Mouse (Mus musculus): ENCODE data around the gene Cabp1. TPM values are rescaled to one million over a fixed set of nuclear protein-coding genes. Genes with fewer than 3 reads are reported as not detected.

The Cabp1 gene
- polyA plus RNA-seq, 1 experiment from 2014 or later = 1.5 TPM

DNA sequence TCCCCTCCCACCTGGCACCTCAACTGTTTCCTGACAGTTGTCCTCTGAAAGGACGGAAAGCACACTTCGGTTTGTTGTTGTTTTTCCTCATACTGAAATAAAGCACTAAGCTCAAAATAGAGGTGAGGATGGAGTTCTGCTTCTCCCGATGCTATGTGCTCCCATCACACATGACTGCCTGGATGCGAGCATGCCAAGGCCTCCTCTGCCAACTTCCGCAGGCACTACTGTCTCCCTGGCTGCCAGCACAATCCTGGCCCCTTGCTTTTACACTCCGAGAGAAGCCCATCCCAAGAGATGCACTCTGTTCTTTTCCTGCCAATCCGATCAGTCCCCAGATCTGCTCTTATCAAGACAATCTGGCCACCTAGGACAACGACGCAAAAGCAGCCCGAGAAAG lies 50.6 kb downstream of the Cabp1 start:
- Histone ChIP-seq H3K36me3 (peaks cover 23% of the 10 kb centered on the region), H3K27me3 (replicated peaks) (no peaks in the 10 kb centered on the region), H3K9ac (no peak overlapping the region), H3K4me2 (replicated peaks) (no peak overlapping the region), H3K4me3 (replicated peaks) (no peak overlapping the region), H3K4me1 (replicated peaks) (no peaks in the 10 kb centered on the region), H3K27ac (no peak overlapping the region), H3K9me3 (no peaks in the 10 kb centered on the region)
- WGBS = 81% methylated on average over 10 of the region's 10 CpGs
- ATAC-seq = no peak

DNA sequence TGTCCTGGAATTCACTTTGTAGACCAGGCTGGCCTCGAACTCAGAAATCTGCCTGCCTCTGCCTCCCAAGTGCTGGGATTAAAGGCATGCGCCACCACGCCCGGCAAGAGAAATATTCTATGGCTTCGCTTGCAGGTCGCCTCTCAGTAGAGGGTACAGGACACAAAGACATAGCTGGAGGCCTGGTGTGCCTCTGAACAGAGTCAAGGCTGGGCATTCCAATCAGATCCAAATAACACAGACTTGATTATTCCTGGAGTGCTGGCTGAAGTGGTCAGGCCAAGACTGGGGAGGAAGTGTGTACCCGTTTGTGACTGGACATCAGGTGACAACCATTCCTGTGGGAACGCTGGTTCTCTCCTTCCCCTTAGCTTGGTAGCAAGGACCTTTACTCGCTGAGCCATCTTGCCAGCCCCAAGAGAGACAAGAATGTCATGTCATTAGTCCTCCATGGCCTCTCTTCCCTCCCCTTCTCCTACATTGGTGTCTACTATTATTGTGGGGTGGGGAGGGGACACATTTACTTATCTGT lies 51.9 kb downstream of the Cabp1 start:
- no peak overlapping the region for H3K4me3 ChIP-seq (replicated peaks)
- H3K9ac ChIP-seq = no peak overlapping the region
- H3K36me3 ChIP-seq = peaks cover 13% of the 10 kb centered on the region
- no peak overlapping the region for H3K4me2 ChIP-seq (replicated peaks)
- H3K4me1 ChIP-seq (replicated peaks) = no peaks in the 10 kb centered on the region
- no peaks in the 10 kb centered on the region for H3K9me3 ChIP-seq
- ATAC-seq = no peak
- WGBS = 90% methylated on average over 9 of the region's 9 CpGs
- H3K27ac ChIP-seq = no peak overlapping the region
- no peaks in the 10 kb centered on the region for H3K27me3 ChIP-seq (replicated peaks)

DNA sequence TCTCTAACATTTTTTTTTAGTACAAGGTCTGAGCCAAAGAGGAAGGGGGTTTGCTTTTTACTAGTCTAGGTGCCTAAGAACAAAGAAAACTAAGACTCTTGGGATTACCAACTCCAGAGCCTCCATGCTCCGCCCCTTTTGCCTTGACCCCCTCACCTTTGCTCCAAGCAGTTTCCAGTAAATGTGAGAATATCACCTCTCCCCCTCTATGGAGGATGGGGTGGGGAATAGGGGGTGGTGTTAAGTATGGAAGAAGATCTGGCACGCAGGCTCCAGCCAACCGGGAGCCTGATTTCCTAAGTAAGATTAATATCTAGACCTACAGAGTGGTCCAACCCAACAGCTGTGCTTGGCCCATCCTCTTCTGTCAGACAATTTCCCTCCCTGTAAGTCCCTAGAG lies 53.5 kb downstream of the Cabp1 start:
- H3K4me1 ChIP-seq (replicated peaks) = no peaks in the 10 kb centered on the region
- H3K36me3 ChIP-seq = peaks cover 6% of the 10 kb centered on the region; the same call in 1 of the 2 replicates
- H3K4me2 ChIP-seq (replicated peaks) = no peak overlapping the region
- no peak; the same call in 1 of the 2 replicates for ATAC-seq
- no peaks in the 10 kb centered on the region for H3K27me3 ChIP-seq (replicated peaks)
- no peak overlapping the region for H3K9ac ChIP-seq
- WGBS = 43% methylated on average over 3 of the region's 3 CpGs
- no peak overlapping the region for H3K4me3 ChIP-seq (replicated peaks)
- H3K9me3 ChIP-seq = no peaks in the 10 kb centered on the region
- no peak overlapping the region for H3K27ac ChIP-seq

DNA sequence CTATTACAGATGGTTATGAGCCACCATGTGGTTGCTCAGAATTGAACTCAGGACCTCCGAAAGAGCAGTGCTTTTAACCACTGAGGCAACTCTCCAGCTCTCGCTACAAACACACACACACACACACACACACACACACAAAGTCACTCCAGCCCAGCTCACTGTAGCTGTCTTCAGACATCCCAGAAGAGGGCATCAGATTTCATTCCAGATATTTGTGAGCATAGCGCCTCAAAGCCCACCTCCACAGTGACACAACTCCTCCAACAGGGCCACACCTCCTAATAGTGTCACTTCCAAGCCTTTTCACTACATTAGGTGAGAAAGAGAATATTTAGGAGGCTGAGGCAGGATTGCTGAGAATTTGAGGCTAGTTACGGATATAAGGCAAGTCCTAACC lies 55.1 kb downstream of the Cabp1 start:
- no peak overlapping the region for H3K4me2 ChIP-seq (replicated peaks)
- H3K4me3 ChIP-seq (replicated peaks) = no peak overlapping the region
- no peaks in the 10 kb centered on the region for H3K27me3 ChIP-seq (replicated peaks)
- 58% methylated on average over 4 of the region's 4 CpGs for WGBS
- no peak overlapping the region for H3K9ac ChIP-seq
- no peaks in the 10 kb centered on the region for H3K4me1 ChIP-seq (replicated peaks)
- H3K36me3 ChIP-seq = no peaks in the 10 kb centered on the region
- H3K27ac ChIP-seq = no peak overlapping the region
- ATAC-seq = no peak
- H3K9me3 ChIP-seq = no peaks in the 10 kb centered on the region

DNA sequence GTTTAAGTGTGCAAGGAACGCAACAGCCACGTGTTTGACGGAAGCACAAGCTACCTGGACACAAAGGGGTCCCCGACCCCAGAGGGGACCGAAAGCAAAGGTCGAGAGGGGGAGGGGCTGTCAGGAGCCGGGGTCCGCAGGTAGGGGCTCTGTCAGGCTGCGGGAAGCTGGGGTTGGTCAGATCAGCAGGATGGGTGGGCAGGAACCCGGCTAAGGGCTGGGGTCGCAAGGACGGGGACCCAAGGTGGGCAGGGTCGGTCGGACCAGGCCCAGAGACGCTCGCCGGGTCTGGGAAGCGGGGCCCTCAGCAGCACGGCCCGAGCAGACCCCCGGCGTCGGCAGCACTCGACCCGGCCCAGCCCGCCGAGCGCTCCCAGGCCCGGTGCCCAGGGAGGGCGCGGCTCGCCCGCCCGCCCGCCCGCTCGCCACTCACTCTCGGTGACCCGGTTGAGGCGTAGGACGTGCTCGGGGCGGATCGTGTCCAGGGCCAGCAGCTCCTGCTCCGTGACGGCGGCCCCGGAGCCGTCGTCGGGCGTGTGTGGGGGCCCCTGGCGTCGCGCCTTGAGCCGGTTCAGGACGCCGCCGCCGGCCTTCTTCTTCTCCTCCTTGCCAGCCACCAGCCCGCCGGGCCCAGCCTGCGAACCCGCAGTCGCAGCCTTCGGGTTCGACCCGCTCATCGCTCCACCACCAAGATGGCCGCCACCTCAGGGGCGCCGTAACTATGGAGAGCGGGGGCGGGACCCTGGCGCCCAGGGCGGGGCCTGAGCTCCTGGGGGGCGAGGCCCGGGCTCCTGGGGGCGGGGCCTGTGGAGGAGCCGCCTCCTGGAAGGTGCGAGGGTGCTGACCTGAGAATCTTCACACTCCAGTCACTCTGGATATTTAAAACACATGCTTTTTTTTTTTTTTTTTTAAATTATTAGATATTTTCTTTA lies 59.7 kb downstream of the Cabp1 start, which contains the start of gene Unc119b:
Unc119b (minus strand) TSS at position 742 of the 932 bp plus-strand sequence.
- Histone ChIP-seq H3K4me1 (replicated peaks) (peaks cover 4% of the 10 kb centered on the region; the same call in 1 of the 2 replicates), H3K9ac (peak within 1 kb of the TSS; percentile 81), H3K9me3 (no peaks in the 10 kb centered on the region), H3K27me3 (replicated peaks) (no peaks in the 10 kb centered on the region), H3K27ac (0 out of 2 replicates have a peak within 1 kb of the TSS, but pooled peaks have one; percentile 24), H3K36me3 (no peaks in the 10 kb centered on the region), H3K4me2 (replicated peaks) (peak within 1 kb of the TSS; percentile 95), H3K4me3 (replicated peaks) (peak within 1 kb of the TSS; percentile 77)
- WGBS = under 1% methylated on average over 80 of the region's 81 CpGs
- ATAC-seq = peak; percentile 98

DNA sequence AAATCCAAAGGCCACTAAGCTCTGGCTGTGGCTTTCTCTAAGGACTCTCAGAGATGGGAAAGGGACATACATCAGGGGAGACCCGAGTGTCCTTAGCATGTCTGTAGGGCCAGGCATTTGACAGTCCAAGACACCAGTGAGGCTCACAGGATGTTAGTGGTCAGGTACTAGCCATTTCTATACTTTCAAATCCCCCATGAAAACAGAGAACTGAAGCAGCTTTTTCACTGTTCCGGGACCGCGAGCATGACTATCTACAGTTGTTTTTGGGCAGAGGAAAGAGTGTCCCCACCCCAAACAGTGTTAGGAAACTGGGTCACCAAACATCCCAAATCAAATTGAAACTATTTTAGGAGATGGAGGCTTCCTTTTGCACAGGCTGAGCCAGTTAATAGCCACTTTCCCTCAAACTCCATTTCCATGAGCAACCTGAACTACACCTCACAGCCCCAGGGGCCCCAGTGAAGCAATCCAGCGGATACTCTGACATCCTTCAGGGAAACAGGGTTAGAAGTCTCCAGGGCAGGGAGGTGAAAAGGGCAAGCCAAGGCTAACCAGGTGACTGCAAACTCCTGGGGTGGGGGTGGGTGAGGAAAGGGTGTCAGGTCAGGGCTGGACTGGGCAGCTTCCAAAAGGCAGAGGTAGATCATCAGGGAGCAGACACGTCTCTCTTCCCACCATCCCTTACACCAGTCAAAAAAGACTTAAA lies 60.7 kb downstream of the Cabp1 start:
- Histone ChIP-seq H3K9ac (peak overlapping the region; percentile 81; the same call in 1 of the 2 replicates), H3K4me2 (replicated peaks) (peak overlapping the region; percentile 95), H3K27me3 (replicated peaks) (no peaks in the 10 kb centered on the region), H3K27ac (no peak overlapping the region), H3K36me3 (no peaks in the 10 kb centered on the region), H3K4me1 (replicated peaks) (peaks cover 4% of the 10 kb centered on the region; the same call in 1 of the 2 replicates), H3K9me3 (no peaks in the 10 kb centered on the region), H3K4me3 (replicated peaks) (peak overlapping the region; percentile 77)
- no peak for ATAC-seq
- WGBS = 62% methylated on average over 6 of the region's 6 CpGs

DNA sequence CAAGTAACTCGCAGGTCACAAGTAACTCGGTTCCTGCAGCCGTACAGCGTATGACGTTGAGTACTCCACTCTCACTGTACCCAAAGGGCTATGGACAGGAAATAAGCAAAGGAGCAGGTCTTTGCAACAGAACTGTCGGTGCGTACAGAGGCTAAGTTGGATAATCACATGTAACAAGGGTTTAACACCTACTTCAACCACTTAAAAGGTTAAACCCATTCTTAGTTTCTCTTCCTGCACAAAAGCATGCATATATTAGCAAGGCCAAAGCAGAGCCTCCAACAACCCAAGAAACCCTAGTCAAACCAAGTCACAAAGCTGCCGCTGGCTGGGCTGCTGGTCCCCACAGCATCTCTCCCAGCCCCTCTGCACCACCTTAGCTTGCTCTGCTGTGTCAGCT lies 61.7 kb downstream of the Cabp1 start:
- WGBS = 90% methylated on average over 8 of the region's 8 CpGs
- Histone ChIP-seq H3K4me1 (replicated peaks) (peaks cover 4% of the 10 kb centered on the region; the same call in 1 of the 2 replicates), H3K36me3 (no peaks in the 10 kb centered on the region), H3K4me2 (replicated peaks) (no peak overlapping the region), H3K9me3 (no peaks in the 10 kb centered on the region), H3K27me3 (replicated peaks) (no peaks in the 10 kb centered on the region), H3K9ac (no peak overlapping the region), H3K4me3 (replicated peaks) (no peak overlapping the region), H3K27ac (no peak overlapping the region)
- no peak for ATAC-seq

DNA sequence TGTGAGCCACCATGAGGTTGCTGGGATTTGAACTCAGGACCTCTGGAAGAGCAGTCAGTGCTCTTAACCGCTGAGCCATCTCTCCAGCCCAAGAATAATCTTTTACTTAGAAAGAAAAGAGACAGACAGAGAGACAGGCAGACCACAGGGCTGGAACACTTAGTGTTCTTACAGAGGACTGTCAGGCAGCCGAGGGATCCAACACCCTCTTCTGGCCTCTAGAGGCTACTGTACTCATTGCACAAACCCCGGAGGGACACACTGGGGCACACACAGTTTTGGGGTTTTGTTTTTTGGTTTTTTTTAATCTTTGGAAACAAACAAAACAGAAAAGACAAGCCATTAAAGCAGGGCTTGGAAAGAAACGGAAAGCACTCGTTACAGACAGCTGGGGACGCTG lies 64.9 kb downstream of the Cabp1 start:
- H3K27ac ChIP-seq = no peak overlapping the region
- 89% methylated on average over 6 of the region's 6 CpGs for WGBS
- no peak overlapping the region for H3K9ac ChIP-seq
- no peak overlapping the region for H3K4me3 ChIP-seq (replicated peaks)
- no peaks in the 10 kb centered on the region for H3K9me3 ChIP-seq
- H3K4me2 ChIP-seq (replicated peaks) = no peak overlapping the region
- H3K27me3 ChIP-seq (replicated peaks) = no peaks in the 10 kb centered on the region
- H3K4me1 ChIP-seq (replicated peaks) = peaks cover 18% of the 10 kb centered on the region; the same call in 1 of the 2 replicates
- ATAC-seq = no peak
- peaks cover 13% of the 10 kb centered on the region for H3K36me3 ChIP-seq

DNA sequence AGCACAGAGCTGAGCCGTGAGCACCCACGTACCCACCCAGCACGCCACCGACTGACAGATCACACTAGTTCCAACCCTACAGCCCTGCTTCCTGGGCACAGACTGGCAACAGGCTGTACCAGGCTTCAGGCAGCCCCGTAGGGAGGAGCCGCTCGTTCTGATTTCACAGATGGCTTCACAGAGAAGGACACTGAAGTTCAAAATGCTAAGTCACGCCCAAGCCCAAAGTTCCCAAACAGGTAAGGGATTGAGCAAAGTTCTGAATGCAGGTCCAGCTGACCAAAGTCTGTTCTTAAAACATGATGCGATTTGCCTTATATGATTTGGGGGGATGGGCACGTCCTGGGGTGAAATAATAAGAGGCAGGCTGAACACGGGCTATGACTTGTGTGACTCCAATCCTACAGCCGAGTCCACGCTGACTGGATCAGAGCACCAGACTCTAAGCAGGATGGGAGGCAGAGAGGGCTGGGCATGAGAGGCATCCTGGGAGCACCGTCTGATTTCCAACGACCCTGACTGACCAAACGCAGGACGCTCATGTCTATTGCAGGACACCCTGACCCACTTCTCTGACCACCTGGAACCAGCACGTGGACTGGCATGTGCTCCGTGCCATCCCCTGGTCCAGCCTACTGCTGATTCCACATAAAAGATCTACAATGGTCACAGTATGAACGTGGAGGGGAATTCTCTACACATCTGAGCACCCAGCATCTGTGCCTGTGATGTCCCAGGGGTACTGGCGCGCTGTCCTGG lies 66.6 kb downstream of the Cabp1 start:
- Histone ChIP-seq H3K9me3 (no peaks in the 10 kb centered on the region), H3K4me1 (replicated peaks) (0 out of 2 replicates have a peak, but pooled peaks cover 14% of the 10 kb centered on the region), H3K36me3 (peaks cover 18% of the 10 kb centered on the region), H3K4me3 (replicated peaks) (no peak overlapping the region), H3K9ac (no peak overlapping the region), H3K4me2 (replicated peaks) (no peak overlapping the region), H3K27me3 (replicated peaks) (no peaks in the 10 kb centered on the region), H3K27ac (no peak overlapping the region)
- no peak for ATAC-seq
- WGBS = 92% methylated on average over 22 of the region's 22 CpGs

DNA sequence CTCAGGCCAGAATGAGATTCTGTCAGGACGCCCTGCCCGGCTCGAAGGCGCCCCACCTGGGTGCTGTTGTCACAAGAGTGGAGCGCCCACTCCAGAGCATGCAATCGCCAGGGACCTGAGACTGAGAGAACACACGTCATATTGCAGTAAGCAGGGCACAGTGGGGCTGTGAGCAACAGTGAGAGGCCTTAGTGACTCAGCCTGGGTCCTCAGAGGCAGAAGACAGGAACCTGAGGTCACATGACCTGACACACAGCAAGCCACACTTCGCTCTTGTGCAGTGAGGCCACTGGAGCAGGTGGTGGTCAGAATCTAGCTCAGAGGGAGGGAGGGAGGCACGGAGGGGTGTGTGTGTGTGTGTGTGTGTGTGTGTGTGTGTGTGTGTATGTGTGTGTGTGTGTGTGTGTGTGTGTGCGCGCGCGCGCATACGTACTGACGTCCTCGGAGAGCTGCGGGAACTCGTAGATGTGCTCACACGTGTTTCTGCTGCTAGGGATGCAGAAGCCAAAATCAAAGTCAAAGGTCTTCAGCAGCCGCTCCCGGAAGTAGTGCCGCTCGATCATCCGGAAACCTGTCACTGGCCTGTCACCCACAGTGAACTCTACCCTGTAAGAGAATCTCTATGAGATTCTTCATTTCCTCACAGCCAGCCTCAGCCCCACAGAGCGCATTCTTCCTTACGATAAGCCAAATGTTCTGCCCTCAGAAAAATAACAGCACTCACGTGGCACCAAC lies 67.4 kb downstream of the Cabp1 start:
- no peaks in the 10 kb centered on the region for H3K27me3 ChIP-seq (replicated peaks)
- H3K4me3 ChIP-seq (replicated peaks) = no peak overlapping the region
- H3K36me3 ChIP-seq = peaks cover 18% of the 10 kb centered on the region
- 0 out of 2 replicates have a peak, but pooled peaks cover 14% of the 10 kb centered on the region for H3K4me1 ChIP-seq (replicated peaks)
- H3K27ac ChIP-seq = no peak overlapping the region
- no peak overlapping the region for H3K9ac ChIP-seq
- 94% methylated on average over 28 of the region's 28 CpGs for WGBS
- H3K4me2 ChIP-seq (replicated peaks) = no peak overlapping the region
- ATAC-seq = no peak
- H3K9me3 ChIP-seq = no peaks in the 10 kb centered on the region

DNA sequence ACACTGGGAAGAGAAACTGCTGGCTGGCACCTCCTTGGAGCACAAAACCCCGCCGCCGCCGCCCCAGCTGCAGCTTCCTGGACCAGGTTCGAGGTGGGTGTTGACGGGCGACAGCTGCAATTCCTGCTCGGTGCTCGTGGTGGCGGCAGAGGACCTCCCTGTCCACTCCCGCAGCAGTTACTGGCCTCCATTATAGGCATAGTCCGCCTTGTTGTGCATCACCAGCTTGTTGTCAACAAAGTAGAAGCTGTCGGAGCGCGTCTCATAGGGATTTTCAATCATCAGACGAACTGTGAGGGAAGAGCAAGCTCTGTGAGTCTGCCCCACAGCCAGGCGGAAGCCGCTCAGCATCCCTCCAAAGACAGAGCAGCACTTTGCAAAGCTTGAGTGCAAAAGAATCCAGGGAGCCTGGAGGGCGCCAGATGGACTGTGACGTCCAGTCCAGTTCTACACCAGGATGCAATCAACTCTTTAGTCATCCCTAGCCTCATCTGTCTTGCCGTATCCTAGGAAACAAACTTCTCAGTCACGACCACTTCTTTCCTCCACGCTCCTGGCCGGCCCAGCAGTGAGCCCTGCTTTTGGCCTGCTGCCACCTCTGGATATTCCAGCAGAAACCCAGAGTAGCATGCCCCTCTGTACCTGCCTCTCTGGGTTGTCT lies 68.8 kb downstream of the Cabp1 start:
- Histone ChIP-seq H3K4me2 (replicated peaks) (0 out of 2 replicates have a peak overlapping the region, but pooled peaks have one; percentile 12), H3K9me3 (no peaks in the 10 kb centered on the region), H3K4me1 (replicated peaks) (0 out of 2 replicates have a peak, but pooled peaks cover 14% of the 10 kb centered on the region), H3K9ac (no peak overlapping the region), H3K27ac (no peak overlapping the region), H3K27me3 (replicated peaks) (no peaks in the 10 kb centered on the region), H3K36me3 (peaks cover 18% of the 10 kb centered on the region), H3K4me3 (replicated peaks) (no peak overlapping the region)
- ATAC-seq = peak; percentile 83
- whole genome bisulfite sequencing = 24% methylated on average over 24 of the region's 24 CpGs

Measured in intestine, embryonic 15.5 days (tissue).